Mouse (Mus musculus): ENCODE results near the gene Trim13.

The Trim13 gene

GRCm38 (mm10) chr14:61597968-61598367 lies at the start of gene Trim13:
Gene Trim13 (plus strand): TSS chr14:61598247.
- in situ Hi-C loops (cut with MboI; ENCODE audit: low pct_unique_long_range_greater_than_20kb in 1 of 2, low sequenced_read_pairs in 2 of 2, unreplicated experiment in 1 of 2), result no loop called here

- in situ Hi-C loops (cut with MboI; ENCODE audit: low pct_unique_long_range_greater_than_20kb in 1 of 2, low sequenced_read_pairs in 2 of 2, unreplicated experiment in 1 of 2), result no loop called here
Observed at GRCm38 (mm10) chr14:61548614-61549013, 49.4 kb upstream of the Trim13 start.

GRCm38 (mm10) chr14:61555931-61556288 lies 42.1 kb upstream of the Trim13 start:
- in situ Hi-C loops (cut with MboI; ENCODE audit: low pct_unique_long_range_greater_than_20kb in 1 of 2, low sequenced_read_pairs in 2 of 2, unreplicated experiment in 1 of 2), result loop anchor here in 1 of 2 experiments (25.0 kb wide), 1 partner anchor 906 kb away; the partner anchor contains the start of gene Gucy1b2

GRCm38 (mm10) chr14:61556289-61557147 lies 41.5 kb upstream of the Trim13 start, which contains the start of gene Spryd7:
Gene Spryd7 (minus strand): TSS chr14:61556886.
- in situ Hi-C loops (cut with MboI; ENCODE audit: low pct_unique_long_range_greater_than_20kb in 1 of 2, low sequenced_read_pairs in 2 of 2, unreplicated experiment in 1 of 2), result loop anchor here in 1 of 2 experiments (25.0 kb wide), 1 partner anchor 906 kb away; the partner anchor contains the start of gene Gucy1b2

GRCm38 (mm10) chr14:61558901-61559300 lies 39.1 kb upstream of the Trim13 start:
- in situ Hi-C loops (cut with MboI; ENCODE audit: low pct_unique_long_range_greater_than_20kb in 1 of 2, low sequenced_read_pairs in 2 of 2, unreplicated experiment in 1 of 2), result loop anchor here in 1 of 2 experiments (25.0 kb wide), 1 partner anchor 903 kb away; the partner anchor contains the start of gene Gucy1b2

GRCm38 (mm10) chr14:61559856-61560255 lies 38.2 kb upstream of the Trim13 start:
- in situ Hi-C loops (cut with MboI; ENCODE audit: low pct_unique_long_range_greater_than_20kb in 1 of 2, low sequenced_read_pairs in 2 of 2, unreplicated experiment in 1 of 2), result loop anchor here in 1 of 2 experiments (25.0 kb wide), 1 partner anchor 902 kb away; the partner anchor contains the start of gene Gucy1b2

GRCm38 (mm10) chr14:61566211-61566610 lies 31.8 kb upstream of the Trim13 start:
- in situ Hi-C loops (cut with MboI; ENCODE audit: low pct_unique_long_range_greater_than_20kb in 1 of 2, low sequenced_read_pairs in 2 of 2, unreplicated experiment in 1 of 2), result loop anchor here in 1 of 2 experiments (25.0 kb wide), 1 partner anchor 896 kb away; the partner anchor contains the start of gene Gucy1b2

- in situ Hi-C loops (cut with MboI; ENCODE audit: low pct_unique_long_range_greater_than_20kb in 1 of 2, low sequenced_read_pairs in 2 of 2, unreplicated experiment in 1 of 2), result loop anchor here in 1 of 2 experiments (25.0 kb wide), 1 partner anchor 893 kb away; the partner anchor contains the start of gene Gucy1b2
Observed at GRCm38 (mm10) chr14:61569344-61569743, 28.7 kb upstream of the Trim13 start.

GRCm38 (mm10) chr14:61571366-61571765 lies 26.7 kb upstream of the Trim13 start:
- in situ Hi-C loops (cut with MboI; ENCODE audit: low pct_unique_long_range_greater_than_20kb in 1 of 2, low sequenced_read_pairs in 2 of 2, unreplicated experiment in 1 of 2), result loop anchor here (10.0 to 25.0 kb wide), 3 partner anchors 673 to 891 kb away; partner anchors contain the start of gene Gucy1b2 (in 2 of the 2)

GRCm38 (mm10) chr14:61572131-61572530 lies 25.9 kb upstream of the Trim13 start:
- in situ Hi-C loops (cut with MboI; ENCODE audit: low pct_unique_long_range_greater_than_20kb in 1 of 2, low sequenced_read_pairs in 2 of 2, unreplicated experiment in 1 of 2), result loop anchor here (10.0 to 25.0 kb wide), 3 partner anchors 673 to 890 kb away; partner anchors contain the start of gene Gucy1b2 (in 2 of the 2)

- in situ Hi-C loops (cut with MboI; ENCODE audit: low pct_unique_long_range_greater_than_20kb in 1 of 2, low sequenced_read_pairs in 2 of 2, unreplicated experiment in 1 of 2), result loop anchor here in 1 of 2 experiments (10.0 kb wide), 2 partner anchors 670 to 880 kb away; partner anchors contain the start of gene Gucy1b2
Observed at GRCm38 (mm10) chr14:61575066-61575465, 23.0 kb upstream of the Trim13 start.

- in situ Hi-C loops (cut with MboI; ENCODE audit: low pct_unique_long_range_greater_than_20kb in 1 of 2, low sequenced_read_pairs in 2 of 2, unreplicated experiment in 1 of 2), result loop anchor here in 1 of 2 experiments (10.0 kb wide), 2 partner anchors 669 to 879 kb away; partner anchors contain the start of gene Gucy1b2
Observed at GRCm38 (mm10) chr14:61575941-61576340, 22.1 kb upstream of the Trim13 start.

- in situ Hi-C loops (cut with MboI; ENCODE audit: low pct_unique_long_range_greater_than_20kb in 1 of 2, low sequenced_read_pairs in 2 of 2, unreplicated experiment in 1 of 2), result no loop called here
Observed at GRCm38 (mm10) chr14:61589288-61590065, 8.6 kb upstream of the Trim13 start.

- in situ Hi-C loops (cut with MboI; ENCODE audit: low pct_unique_long_range_greater_than_20kb in 1 of 2, low sequenced_read_pairs in 2 of 2, unreplicated experiment in 1 of 2), result no loop called here
Observed at GRCm38 (mm10) chr14:61596719-61597426, 1.2 kb upstream of the Trim13 start.

GRCm38 (mm10) chr14:61599057-61599806 lies 1.2 kb downstream of the Trim13 start:
- in situ Hi-C loops (cut with MboI; ENCODE audit: low pct_unique_long_range_greater_than_20kb in 1 of 2, low sequenced_read_pairs in 2 of 2, unreplicated experiment in 1 of 2), result no loop called here

- in situ Hi-C loops (cut with MboI; ENCODE audit: low pct_unique_long_range_greater_than_20kb in 1 of 2, low sequenced_read_pairs in 2 of 2, unreplicated experiment in 1 of 2), result no loop called here
Observed at GRCm38 (mm10) chr14:61601348-61601747, 3.3 kb downstream of the Trim13 start.

GRCm38 (mm10) chr14:61603069-61603755 lies 5.2 kb downstream of the Trim13 start:
- in situ Hi-C loops (cut with MboI; ENCODE audit: low pct_unique_long_range_greater_than_20kb in 1 of 2, low sequenced_read_pairs in 2 of 2, unreplicated experiment in 1 of 2), result no loop called here

All from mouse embryonic stem cell (cell line).